Mouse (Mus musculus) cerebellum, adult 2 months (tissue): ENCODE results near the gene Dusp27. TPM values are rescaled to one million over a fixed set of nuclear protein-coding genes. Genes with fewer than 3 reads are reported as not detected.

ENCODE experiments used
- DNase-seq, 2 experiments: peaks; one replicate each; pipeline ENCODE4 v3.0.0; 2021
- H3K27ac ChIP-seq: fragments of 200-500 bp; 2 replicates; pipeline ENCODE4 v1.5.1; 2012; ENCODE audit warnings: low read length, control low read depth, inconsistent platforms; ENCODE audit not compliant: insufficient read depth
- H3K27me3 ChIP-seq: fragments of 200-500 bp; 2 replicates; pipeline ENCODE4 v1.6.1; 2012; ENCODE audit warnings: inconsistent platforms, mild to moderate bottlenecking, low read length, moderate library complexity; ENCODE audit not compliant: control insufficient read depth, insufficient read depth
- H3K4me1 ChIP-seq: fragments of 200-500 bp; 2 replicates; pipeline ENCODE4 v1.6.1; 2011; ENCODE audit warnings: low read length; ENCODE audit not compliant: control insufficient read depth, insufficient read depth
- H3K4me3 ChIP-seq: fragments of 200-500 bp; replicated peaks from 2 replicates; pipeline ENCODE3; 2011; ENCODE audit warnings: mild to moderate bottlenecking, low read depth, low read length, control low read depth; ENCODE audit not compliant: insufficient read depth
- CTCF ChIP-seq: fragments of 200-500 bp; IDR thresholded peaks from 2 replicates; pipeline ENCODE4 v1.5.1; 2011; ENCODE audit warnings: low read depth, mild to moderate bottlenecking, control low read depth, low read length, moderate library complexity, borderline replicate concordance; ENCODE audit not compliant: insufficient read depth
- POLR2A ChIP-seq: fragments of 200-500 bp; IDR thresholded peaks from 2 replicates; pipeline ENCODE4 v1.6.1; 2011; ENCODE audit warnings: low read length, control low read depth, borderline replicate concordance; ENCODE audit not compliant: insufficient read depth
- WGBS: fragments of 180-500 bp; shearing (Covaris S2); methylation state at CpG from one replicate; pipeline ENCODE4 v1.1.7; 2018; 5-methylcytosine and 5-hydroxymethylcytosine counted together
- polyA plus RNA-seq: library from polyadenylated mRNA; depleted of rRNA; stranded (reverse); fragments of >200 nt; gene quantifications from 2 replicates; pipeline ENCODE4 v1.2.3, GENCODE M21; 2012

Dusp27 gene
- polyA plus RNA-seq, 1 experiment, result 0.15 TPM

DNA sequence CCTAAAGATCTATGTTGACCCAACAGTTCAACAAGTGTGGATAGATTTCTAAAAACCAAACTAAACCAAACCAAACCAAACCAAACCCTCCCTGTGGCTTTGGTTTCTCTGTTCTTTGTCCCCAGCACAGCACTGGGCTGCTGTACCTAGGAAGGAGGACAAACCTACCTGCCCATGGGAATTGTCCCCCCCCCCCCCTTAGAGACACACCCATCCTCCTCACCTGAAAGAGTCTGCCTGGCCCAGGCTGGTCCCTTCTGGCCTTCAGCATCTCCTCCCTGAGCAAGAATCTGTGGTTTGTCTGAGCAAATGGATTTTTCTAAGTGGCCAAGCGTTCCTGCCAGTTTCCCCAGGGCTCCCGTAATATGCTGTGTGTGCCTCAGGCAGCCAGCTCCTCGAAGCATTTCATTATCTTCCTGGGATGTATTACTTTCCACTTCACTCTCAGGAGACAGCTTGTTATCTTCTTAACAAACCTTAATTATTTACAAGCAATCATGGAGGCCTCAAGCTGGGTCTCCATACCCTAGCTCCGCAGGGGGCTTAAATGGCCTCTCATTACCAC is 12.0 kb upstream of the Dusp27 start:
- WGBS, result 60% methylated on average over 4 of the region's 4 CpGs
- DNase-seq, result no peak
- Histone ChIP-seq H3K27me3 (no peaks in the 10 kb centered on the region), H3K4me3 (no peak overlapping the region), H3K4me1 (no peaks in the 10 kb centered on the region), H3K27ac (no peak overlapping the region)
- TF ChIP-seq POLR2A (no peak), CTCF (no peak)

DNA sequence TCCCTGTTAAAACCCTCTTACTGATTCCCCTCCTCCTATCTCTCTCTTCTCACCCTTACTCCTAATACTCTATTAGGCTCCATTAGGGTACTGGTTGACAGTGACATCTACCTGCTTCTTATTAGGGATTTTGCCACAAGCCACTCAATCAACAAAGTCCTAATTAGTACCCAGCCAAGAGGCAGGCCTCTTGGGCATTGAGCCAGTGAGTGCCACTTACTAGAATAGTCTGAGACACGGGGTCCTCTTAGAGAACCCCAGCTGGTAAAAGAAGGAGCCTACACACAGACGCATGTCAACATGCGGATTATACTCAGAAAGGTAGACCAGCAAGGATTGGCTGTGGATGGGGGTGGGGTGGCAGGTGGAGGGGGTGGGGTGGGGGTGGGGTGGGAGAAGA is 11.4 kb upstream of the Dusp27 start:
- Histone ChIP-seq H3K27me3 (no peaks in the 10 kb centered on the region), H3K4me3 (no peak overlapping the region), H3K27ac (no peak overlapping the region), H3K4me1 (no peaks in the 10 kb centered on the region)
- WGBS, result 58% methylated on average over 3 of the region's 3 CpGs
- DNase-seq, result no peak
- TF ChIP-seq POLR2A (no peak), CTCF (no peak)

DNA sequence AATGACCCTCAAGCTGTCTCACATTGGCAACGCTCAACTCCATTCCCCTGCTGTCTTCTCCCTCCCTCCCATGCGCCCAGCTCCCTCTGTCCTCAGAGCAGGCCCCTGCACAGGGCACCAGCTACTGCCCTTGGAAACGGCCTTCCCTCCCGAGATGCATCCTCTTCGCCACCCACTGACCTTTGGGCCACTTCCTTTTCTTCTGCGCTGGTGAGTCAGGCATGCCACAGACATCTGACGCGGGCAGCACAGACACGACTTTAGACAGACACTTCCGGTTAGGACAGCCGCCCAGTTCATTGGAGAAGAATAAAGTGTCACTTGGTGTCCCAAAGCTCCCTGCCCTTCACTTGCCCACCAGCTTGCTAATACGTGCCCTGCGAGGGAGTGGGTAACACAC is 10.4 kb upstream of the Dusp27 start:
- TF ChIP-seq POLR2A (no peak), CTCF (no peak)
- 63% methylated on average over 13 of the region's 13 CpGs for WGBS
- no peaks in the 10 kb centered on the region for H3K27me3 ChIP-seq
- no peak overlapping the region for H3K4me3 ChIP-seq
- no peaks in the 10 kb centered on the region for H3K4me1 ChIP-seq
- DNase-seq, result no peak
- no peak overlapping the region for H3K27ac ChIP-seq

DNA sequence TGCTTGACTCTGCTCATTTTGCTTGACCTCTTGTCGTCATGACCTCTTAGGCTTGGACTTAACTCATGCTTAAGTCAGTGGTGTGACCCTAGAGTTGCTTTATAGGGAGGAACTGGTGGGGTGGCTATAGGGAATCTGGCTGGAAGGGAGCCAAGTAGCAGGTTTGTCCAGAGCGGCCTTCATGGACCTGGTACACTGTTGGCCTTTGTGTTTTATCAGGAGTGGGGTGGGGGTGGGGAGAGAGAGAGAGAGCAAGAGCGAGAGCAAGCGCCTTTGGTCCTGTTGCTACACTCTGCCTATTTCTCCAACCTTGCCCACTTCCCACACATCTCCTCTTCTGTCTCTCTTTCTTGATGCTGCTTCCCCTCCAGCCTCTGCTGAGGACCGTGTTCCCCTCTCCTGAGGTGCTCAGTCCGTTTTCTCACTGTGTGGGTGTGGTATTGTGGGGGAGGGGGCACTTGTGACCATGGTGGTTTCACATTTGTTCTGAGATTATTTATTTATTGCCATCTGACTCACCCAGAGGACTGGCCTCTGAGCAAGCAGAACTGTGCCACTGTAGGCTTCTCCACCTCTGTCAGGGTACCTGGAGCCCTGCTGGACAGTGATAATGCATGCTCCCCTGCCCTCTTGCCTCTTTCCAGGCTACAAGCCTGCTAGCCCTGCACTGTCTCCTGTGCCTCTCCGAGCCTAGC is 9.7 kb upstream of the Dusp27 start:
- H3K27me3 ChIP-seq, result no peaks in the 10 kb centered on the region
- no peak overlapping the region for H3K4me3 ChIP-seq
- no peak for DNase-seq
- no peak overlapping the region for H3K27ac ChIP-seq
- 81% methylated on average over 7 of the region's 7 CpGs for WGBS
- H3K4me1 ChIP-seq, result no peaks in the 10 kb centered on the region
- TF ChIP-seq POLR2A, result no peak

DNA sequence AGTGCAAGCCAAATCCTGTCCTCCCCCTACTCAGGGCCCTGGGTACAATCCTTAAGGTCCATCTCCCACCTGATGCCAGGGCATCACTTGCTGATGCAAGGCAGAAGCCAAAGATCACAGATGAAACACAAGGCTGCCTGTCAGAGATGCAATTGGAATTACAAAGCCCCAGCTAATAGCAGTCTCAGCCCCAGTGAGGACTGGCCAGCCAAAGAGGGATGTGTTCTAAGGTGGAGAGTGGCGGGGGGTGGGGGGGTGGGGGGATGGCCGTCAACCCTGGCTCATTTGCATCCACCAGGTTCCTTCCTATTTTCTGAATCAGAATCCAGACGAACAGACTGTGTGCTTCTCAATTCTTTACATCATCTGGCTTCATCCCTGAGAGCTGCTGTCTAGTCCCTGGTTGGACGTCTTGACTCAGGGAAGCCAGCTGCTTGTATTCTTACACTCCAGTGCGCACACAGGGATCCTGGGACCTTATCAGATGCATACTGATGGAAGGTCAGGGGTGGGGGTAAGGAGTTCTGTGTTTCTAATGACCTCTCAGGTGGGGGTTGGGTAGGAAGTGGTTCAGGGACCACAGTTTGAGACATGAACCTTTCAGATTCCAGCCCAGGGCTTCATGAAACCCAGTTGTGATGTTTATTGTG is 7.5 kb upstream of the Dusp27 start:
- TF ChIP-seq POLR2A (no peak), CTCF (no peak)
- H3K4me1 ChIP-seq, result no peaks in the 10 kb centered on the region
- 40% methylated on average over 5 of the region's 5 CpGs for WGBS

DNA sequence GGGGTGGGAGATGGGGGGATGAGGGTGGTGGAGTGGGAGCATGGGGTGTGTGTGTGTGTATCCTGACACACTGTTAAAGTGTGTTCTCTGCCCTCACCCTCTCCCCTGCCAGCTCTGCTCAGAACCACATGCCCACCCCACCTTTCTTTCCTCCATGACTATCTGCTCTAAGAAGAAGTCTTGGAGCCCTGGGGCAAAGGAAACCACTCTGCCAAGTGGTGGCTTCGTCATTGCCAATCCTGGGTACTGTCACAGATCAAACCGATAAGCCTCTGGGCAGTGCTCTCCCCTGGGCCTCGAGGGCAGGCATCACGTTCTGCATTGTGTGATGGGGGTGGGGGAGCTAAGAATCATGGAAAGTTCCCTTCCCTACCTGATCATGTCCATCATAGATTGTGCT is 4.6 kb upstream of the Dusp27 start:
- Histone ChIP-seq H3K27me3 (no peaks in the 10 kb centered on the region), H3K27ac (no peak overlapping the region), H3K4me3 (no peak overlapping the region), H3K4me1 (no peaks in the 10 kb centered on the region)
- TF ChIP-seq POLR2A, result no peak
- no peak for TF ChIP-seq CTCF
- 30% methylated on average over 4 of the region's 4 CpGs for WGBS
- DNase-seq, result no peak

More for the DNA sequence above, 7.5 kb upstream of the Dusp27 start:
- no peak for DNase-seq
- Histone ChIP-seq H3K27me3 (no peaks in the 10 kb centered on the region), H3K4me3 (no peak overlapping the region), H3K27ac (no peak overlapping the region)

DNA sequence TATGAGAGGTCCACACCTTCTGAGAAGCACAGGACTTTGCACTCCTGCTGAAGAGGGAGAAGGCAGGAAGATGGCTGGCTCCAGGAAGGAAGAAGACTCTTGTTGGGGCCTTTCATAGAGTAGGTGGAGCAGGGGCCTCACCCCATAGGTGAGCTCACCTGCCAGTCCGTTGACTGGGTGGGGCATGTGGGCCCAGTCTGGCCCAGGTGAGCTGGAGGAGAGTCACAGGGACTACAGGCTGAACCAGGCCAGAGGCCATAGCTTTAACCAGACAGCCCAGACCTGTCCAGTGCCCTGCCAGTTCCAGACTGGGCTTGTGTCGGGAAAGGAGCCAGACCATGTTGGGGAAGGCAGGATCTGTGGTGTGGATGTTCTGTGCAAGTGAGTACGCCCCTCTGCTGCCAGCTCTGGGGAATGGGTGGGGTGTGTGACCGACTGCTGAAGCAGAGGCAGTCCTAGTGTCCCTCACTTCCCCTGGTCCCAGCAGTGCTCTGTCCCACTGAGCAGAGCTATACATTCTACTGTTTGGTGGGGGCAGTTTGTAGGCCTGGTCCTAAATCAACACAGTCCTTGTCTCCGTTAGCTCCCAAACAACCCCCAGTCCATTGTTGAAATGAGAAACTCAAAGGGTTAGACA is 2.6 kb upstream of the Dusp27 start, which contains the start of gene Gpa33:
TSS of gene Gpa33 (plus strand) at position 15 of the 637 bp plus-strand sequence.
- Histone ChIP-seq H3K27ac (no peak within 1 kb of the TSS), H3K4me1 (no peaks in the 10 kb centered on the region), H3K4me3 (no peak within 1 kb of the TSS), H3K27me3 (no peaks in the 10 kb centered on the region)
- 69% methylated on average over 5 of the region's 5 CpGs for WGBS
- TF ChIP-seq POLR2A (no peak), CTCF (no peak)
- no peak for DNase-seq
